Mouse (Mus musculus) lung, embryonic 14.5 days (tissue): Measurements from ENCODE around the gene Gjc1. TPM values are rescaled to one million over a fixed set of nuclear protein-coding genes. Genes with fewer than 3 reads are reported as not detected.

Source experiments
- ATAC-seq: fragments of 200-750 bp; cut with Nextera tagmentation; 2 replicates; pipeline ENCODE4 v1.8.0; 2017; ENCODE audit warnings: mild to moderate bottlenecking, moderate TSS enrichment, moderate library complexity; ENCODE audit not compliant: insufficient read depth
- DNase-seq: peaks from one replicate; pipeline ENCODE4 v3.0.0-alpha.2; 2015
- H3K27ac ChIP-seq: fragments of 300-500 bp; sonication (generic); 2 replicates; pipeline ENCODE4 v1.5.1; 2014; ENCODE audit warnings: low read depth, mild to moderate bottlenecking, moderate library complexity
- H3K27me3 ChIP-seq: fragments of 300-500 bp; sonication (generic); 2 replicates; pipeline ENCODE4 v1.6.1; 2014; ENCODE audit warnings: low read length, control low read depth; ENCODE audit not compliant: insufficient read depth
- H3K36me3 ChIP-seq: fragments of 300-500 bp; sonication (generic); 2 replicates; pipeline ENCODE4 v1.6.1; 2014; ENCODE audit warnings: control low read depth; ENCODE audit not compliant: insufficient read depth
- H3K4me1 ChIP-seq: fragments of 300-500 bp; sonication (generic); 2 replicates; pipeline ENCODE4 v1.6.1; 2014; ENCODE audit warnings: antibody characterized with exemption, control low read depth; ENCODE audit not compliant: insufficient read depth
- H3K4me2 ChIP-seq: fragments of 300-500 bp; sonication (generic); 2 replicates; pipeline ENCODE4 v1.6.1; 2014; ENCODE audit warnings: mild to moderate bottlenecking
- H3K4me3 ChIP-seq: fragments of 300-500 bp; sonication (generic); 2 replicates; pipeline ENCODE4 v1.5.1; 2014; ENCODE audit warnings: low read depth, low read length
- H3K9ac ChIP-seq: fragments of 300-500 bp; sonication (generic); 2 replicates; pipeline ENCODE4 v1.6.1; 2014
- H3K9me3 ChIP-seq: fragments of 300-500 bp; sonication (generic); 2 replicates; pipeline ENCODE4 v1.6.1; 2016; ENCODE audit warnings: low read depth, low read length, control low read depth
- CTCF ChIP-seq: IDR thresholded peaks from 2 replicates; pipeline ENCODE4 v1.5.1; 2016; ENCODE audit warnings: antibody characterized with exemption, low read depth
- WGBS: fragments of 180-500 bp; shearing (Covaris S2); extraction: QIAGEN DNeasy Blood & Tissue Kit; methylation state at CpG from one replicate; pipeline ENCODE4 v1.1.7; 2014; 5-methylcytosine and 5-hydroxymethylcytosine counted together
- polyA plus RNA-seq: library from polyadenylated mRNA; unstranded; fragments of >200 nt; fragmentation: Nextera tagmentation; extraction: Ambion mirVana; gene quantifications from 2 replicates; pipeline ENCODE4 v1.2.1, GENCODE M21; 2014

Gene Gjc1
- polyA plus RNA-seq, 1 experiment from 2014 or later, result 80.7 TPM

DNA sequence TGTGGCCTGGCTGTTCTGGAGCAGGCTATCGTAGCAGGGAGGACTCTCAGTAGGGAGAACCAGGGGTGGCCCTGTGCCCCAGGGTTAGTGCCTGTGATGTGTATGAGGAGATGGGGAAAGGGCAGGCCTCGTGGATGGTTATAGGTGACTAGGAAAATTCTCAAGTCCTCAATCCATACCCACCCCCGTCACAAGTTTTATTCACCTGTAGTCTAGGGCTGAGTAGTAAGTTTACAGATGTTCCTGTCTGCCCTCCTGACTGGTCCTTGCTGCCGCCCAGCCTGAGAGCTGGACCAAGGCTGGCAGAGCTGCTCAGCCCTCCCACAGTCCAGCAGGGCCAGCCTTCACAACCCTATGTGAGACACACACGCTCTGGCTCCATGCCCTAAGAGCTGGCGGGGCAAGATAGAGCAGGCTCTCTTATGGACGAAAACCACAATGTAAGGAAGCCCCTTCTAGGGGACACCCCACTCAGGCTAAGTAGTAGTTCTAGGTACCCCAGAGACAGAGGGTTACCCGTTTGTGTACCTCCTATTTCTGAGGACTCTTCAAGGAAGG lies 40.3 kb downstream of the Gjc1 start:
- no peak overlapping the region for H3K4me2 ChIP-seq
- no peaks in the 10 kb centered on the region for H3K27me3 ChIP-seq
- 0 out of 2 replicates have a peak, but pooled peaks cover 4% of the 10 kb centered on the region for H3K4me1 ChIP-seq
- TF ChIP-seq CTCF, result no peak
- ATAC-seq (no peak), DNase-seq (no peak)
- no peaks in the 10 kb centered on the region for H3K9me3 ChIP-seq
- H3K9ac ChIP-seq, result no peak overlapping the region
- H3K27ac ChIP-seq, result peak overlapping the region; percentile 36; the same call in 1 of the 2 replicates
- H3K4me3 ChIP-seq, result no peak overlapping the region
- WGBS, result 75% methylated on average over 8 of the region's 8 CpGs
- no peaks in the 10 kb centered on the region for H3K36me3 ChIP-seq

DNA sequence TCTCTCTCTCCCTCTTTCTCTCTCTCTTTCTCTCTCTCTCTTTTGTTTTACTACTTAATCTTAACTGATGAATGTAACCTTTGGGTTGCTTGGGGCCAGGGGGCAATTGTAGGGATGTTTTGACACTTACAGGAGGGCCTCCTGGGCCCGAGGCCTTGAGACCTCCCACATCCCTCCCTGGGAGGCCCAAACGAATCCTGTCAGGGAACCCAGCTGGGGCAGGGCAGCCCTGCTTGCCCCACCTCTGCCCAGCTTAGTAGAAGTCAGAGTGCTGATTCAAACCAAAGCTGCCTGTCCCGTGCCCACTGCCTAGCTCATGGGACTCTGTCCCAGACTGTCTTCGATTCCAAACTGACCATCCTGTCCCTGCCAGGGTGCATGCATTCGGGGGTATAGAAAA lies 40.9 kb downstream of the Gjc1 start:
- Histone ChIP-seq H3K4me2 (no peak overlapping the region), H3K9me3 (no peaks in the 10 kb centered on the region), H3K36me3 (no peaks in the 10 kb centered on the region), H3K27me3 (no peaks in the 10 kb centered on the region), H3K4me1 (0 out of 2 replicates have a peak, but pooled peaks cover 4% of the 10 kb centered on the region), H3K4me3 (no peak overlapping the region), H3K27ac (peak overlapping the region; percentile 36; the same call in 1 of the 2 replicates), H3K9ac (no peak overlapping the region)
- DNase-seq, result no peak
- no peak for TF ChIP-seq CTCF
- WGBS, result 39% methylated on average over 5 of the region's 5 CpGs
- ATAC-seq, result no peak

DNA sequence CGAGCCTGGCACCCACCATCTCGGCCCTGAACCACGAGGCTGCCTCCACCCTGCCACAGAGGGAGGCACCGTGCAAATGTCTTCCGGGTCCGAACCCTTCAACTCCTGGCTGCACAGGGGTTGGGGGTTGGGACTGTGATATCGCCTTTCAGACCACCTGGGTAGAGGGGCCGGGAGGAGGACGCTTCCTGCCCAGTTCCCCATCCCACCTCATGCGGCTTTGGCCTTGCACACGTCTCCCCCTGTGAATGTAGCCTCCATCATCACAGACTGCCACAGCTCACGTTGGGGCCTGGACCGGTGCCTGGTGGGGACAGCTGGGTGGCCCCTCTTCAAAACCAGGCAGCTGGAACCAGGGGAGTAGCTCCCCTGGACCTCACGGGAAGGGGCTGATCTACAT lies 41.3 kb downstream of the Gjc1 start:
- Histone ChIP-seq H3K27ac (no peak overlapping the region; the same call in 1 of the 2 replicates), H3K4me2 (peak overlapping the region; percentile 58)
- TF ChIP-seq CTCF, result no peak

DNA sequence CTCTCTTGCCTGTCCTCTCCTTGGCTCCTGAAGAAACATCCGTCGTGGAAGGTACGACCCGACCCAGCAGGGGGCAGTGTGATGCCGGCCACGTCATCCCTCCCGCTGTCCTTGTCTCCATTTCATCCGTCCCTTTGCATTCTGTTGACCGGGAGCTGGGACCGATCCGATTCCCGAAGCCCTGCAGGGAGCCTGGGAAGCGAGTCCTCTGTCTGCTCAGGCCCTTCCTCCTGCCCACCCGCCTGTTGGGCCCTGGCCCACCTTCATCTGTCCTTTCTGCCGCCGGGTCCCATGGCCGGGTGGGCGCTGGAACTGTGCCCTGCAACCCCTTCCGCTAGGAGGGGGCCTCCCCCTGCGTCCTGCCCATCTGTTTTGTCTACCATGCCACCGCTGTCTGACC lies 41.9 kb downstream of the Gjc1 start:
- WGBS, result 20% methylated on average over 21 of the region's 21 CpGs
- H3K27ac ChIP-seq, result no peak overlapping the region
- TF ChIP-seq CTCF, result peak; percentile 92
- H3K4me3 ChIP-seq, result peak overlapping the region; percentile 26
- 0 out of 2 replicates have a peak, but pooled peaks cover 4% of the 10 kb centered on the region for H3K4me1 ChIP-seq
- ATAC-seq (peak; percentile 5), DNase-seq (peak; percentile 89)
- no peaks in the 10 kb centered on the region for H3K9me3 ChIP-seq
- H3K4me2 ChIP-seq, result peak overlapping the region; percentile 58
- H3K27me3 ChIP-seq, result no peaks in the 10 kb centered on the region
- peak overlapping the region; percentile 42 for H3K9ac ChIP-seq
- no peaks in the 10 kb centered on the region for H3K36me3 ChIP-seq

More for the DNA sequence above, 41.3 kb downstream of the Gjc1 start:
- DNase-seq, result peak; percentile 11
- Histone ChIP-seq H3K4me3 (no peak overlapping the region), H3K9ac (peak overlapping the region; percentile 42; the same call in 1 of the 2 replicates), H3K9me3 (no peaks in the 10 kb centered on the region), H3K36me3 (no peaks in the 10 kb centered on the region), H3K4me1 (0 out of 2 replicates have a peak, but pooled peaks cover 4% of the 10 kb centered on the region), H3K27me3 (no peaks in the 10 kb centered on the region)
- ATAC-seq, result no peak
- WGBS, result 22% methylated on average over 14 of the region's 14 CpGs

DNA sequence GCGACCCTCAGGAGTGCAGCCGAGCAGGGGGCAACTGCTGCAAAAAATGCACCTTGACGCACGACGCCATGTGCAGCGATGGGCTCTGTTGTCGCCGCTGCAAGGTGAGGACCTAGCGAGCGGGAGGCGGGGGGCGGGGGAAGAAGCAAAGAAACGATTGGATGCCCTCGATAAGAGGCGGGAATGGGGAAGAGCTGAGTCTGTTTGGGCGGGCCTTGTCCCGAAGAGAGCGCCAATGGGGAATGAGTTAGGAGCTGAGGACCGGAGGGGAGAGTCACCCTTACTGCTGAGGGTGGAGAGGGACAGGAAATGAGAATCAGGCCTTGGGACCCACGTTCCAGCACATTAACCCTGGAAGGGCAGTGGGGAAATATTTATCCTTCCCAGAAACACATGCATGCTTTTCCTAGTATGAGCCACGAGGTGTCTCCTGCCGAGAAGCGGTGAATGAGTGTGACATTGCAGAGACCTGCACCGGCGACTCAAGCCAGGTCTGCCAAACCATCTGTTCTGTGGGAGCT lies 44.8 kb downstream of the Gjc1 start:
- under 1% methylated on average over 25 of the region's 25 CpGs for WGBS
- H3K9ac ChIP-seq, result peak overlapping the region; percentile 73
- DNase-seq, result peak; percentile 94
- H3K9me3 ChIP-seq, result no peaks in the 10 kb centered on the region
- TF ChIP-seq CTCF, result peak; percentile 61
- 0 out of 2 replicates have a peak, but pooled peaks cover 4% of the 10 kb centered on the region for H3K4me1 ChIP-seq
- H3K4me2 ChIP-seq, result peak overlapping the region; percentile 100
- no peaks in the 10 kb centered on the region for H3K36me3 ChIP-seq
- peak overlapping the region; percentile 90 for H3K27ac ChIP-seq
- ATAC-seq, result peak; percentile 93
- H3K4me3 ChIP-seq, result peak overlapping the region; percentile 64
- peaks cover 3% of the 10 kb centered on the region; the same call in 1 of the 2 replicates for H3K27me3 ChIP-seq

DNA sequence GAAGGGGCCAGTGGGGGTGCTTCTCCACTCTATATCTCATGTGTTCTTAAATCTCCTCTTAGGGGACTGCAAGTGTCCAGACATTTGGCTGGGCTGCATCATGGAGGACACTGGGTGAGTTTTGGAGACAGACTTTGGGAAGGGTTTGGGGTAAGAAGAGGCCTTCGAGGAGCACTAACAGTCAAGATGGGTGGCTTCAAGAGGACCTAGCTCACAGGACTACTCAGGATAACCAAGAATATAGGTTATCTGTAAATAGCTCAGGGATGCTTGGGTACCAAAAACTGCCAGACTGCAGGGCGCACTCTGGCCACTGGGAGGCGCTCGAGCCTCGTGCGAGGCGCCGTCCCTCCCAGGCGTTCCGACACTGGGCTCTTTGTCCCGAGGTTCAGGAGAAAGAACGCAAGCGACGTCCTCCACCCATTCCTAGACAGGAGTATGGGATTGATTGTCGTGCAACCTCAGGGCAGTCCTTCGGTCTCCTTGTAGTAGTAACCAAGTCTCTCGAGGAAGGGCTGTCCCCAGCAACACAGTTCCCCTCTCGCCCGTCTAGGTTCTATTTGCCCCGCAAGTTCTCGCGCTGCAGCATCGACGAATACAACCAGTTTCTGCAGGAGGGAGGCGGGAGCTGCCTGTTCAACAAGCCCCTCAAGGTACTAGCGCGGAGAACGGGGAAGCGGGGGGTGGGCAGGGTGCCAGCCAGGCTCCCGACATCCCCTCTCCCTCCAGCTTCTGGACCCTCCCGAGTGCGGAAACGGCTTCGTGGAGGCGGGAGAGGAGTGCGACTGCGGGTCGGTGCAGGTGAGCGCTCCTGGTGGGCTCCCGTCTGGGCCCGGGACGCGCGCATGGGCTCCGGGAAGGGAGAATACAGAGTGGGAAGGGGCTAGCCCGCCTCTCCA lies 45.5 kb downstream of the Gjc1 start:
- Histone ChIP-seq H3K4me1 (0 out of 2 replicates have a peak, but pooled peaks cover 4% of the 10 kb centered on the region), H3K4me3 (peak overlapping the region; percentile 64), H3K27me3 (peaks cover 3% of the 10 kb centered on the region; the same call in 1 of the 2 replicates), H3K4me2 (peak overlapping the region; percentile 100), H3K36me3 (no peaks in the 10 kb centered on the region), H3K9me3 (no peaks in the 10 kb centered on the region), H3K27ac (peak overlapping the region; percentile 90), H3K9ac (peak overlapping the region; percentile 73)
- TF ChIP-seq CTCF, result peak; percentile 99
- ATAC-seq (peak; percentile 45), DNase-seq (peak; percentile 96)
- under 1% methylated on average over 46 of the region's 46 CpGs for WGBS
